Mouse (Mus musculus) kidney, embryonic 16.5 days (tissue): Measurements from ENCODE around the gene Gm20388. TPM values are rescaled to one million over a fixed set of nuclear protein-coding genes. Genes with fewer than 3 reads are reported as not detected.
A peak's percentile ranks its signal among the peaks of the same experiment; 100 is the strongest.

ENCODE experiments used
- ATAC-seq: fragments of 200-750 bp; cut with Nextera tagmentation; 2 replicates; pipeline ENCODE4 v1.8.0; 2017; ENCODE audit warnings: moderate TSS enrichment; ENCODE audit not compliant: low FRiP score, low TSS enrichment
- H3K27ac ChIP-seq: fragments of 300-500 bp; sonication (generic); 2 replicates; pipeline ENCODE4 v1.5.1; 2014; ENCODE audit warnings: low read length
- H3K27me3 ChIP-seq: fragments of 300-500 bp; sonication (generic); 2 replicates; pipeline ENCODE4 v1.6.1; 2014; ENCODE audit warnings: low read length, control low read depth, mixed read lengths; ENCODE audit not compliant: insufficient read depth
- H3K36me3 ChIP-seq: fragments of 300-500 bp; sonication (generic); 2 replicates; pipeline ENCODE4 v1.6.1; 2014; ENCODE audit warnings: low read length, control low read depth, mixed read lengths; ENCODE audit not compliant: insufficient read depth
- H3K4me1 ChIP-seq: fragments of 300-500 bp; sonication (generic); 2 replicates; pipeline ENCODE4 v1.6.1; 2014; ENCODE audit warnings: low read length, control low read depth, mixed read lengths; ENCODE audit not compliant: insufficient read depth
- H3K4me2 ChIP-seq: fragments of 300-500 bp; sonication (generic); replicated peaks from 2 replicates; pipeline ENCODE4 v1.6.1; 2014; ENCODE audit warnings: low read depth, low read length
- H3K4me3 ChIP-seq: fragments of 300-500 bp; sonication (generic); 2 replicates; pipeline ENCODE4 v1.5.1; 2014; ENCODE audit warnings: mild to moderate bottlenecking, low read length
- H3K9ac ChIP-seq: fragments of 300-500 bp; sonication (generic); replicated peaks from 2 replicates; pipeline ENCODE4 v1.6.1; 2014; ENCODE audit warnings: low read length
- H3K9me3 ChIP-seq: fragments of 300-500 bp; sonication (generic); 2 replicates; pipeline ENCODE4 v1.6.1; 2016; ENCODE audit warnings: low read length, control low read depth
- WGBS: fragments of 180-500 bp; shearing (Covaris S2); extraction: QIAGEN DNeasy Blood & Tissue Kit; methylation state at CpG from one replicate; pipeline ENCODE4 v1.1.7; 2014; 5-methylcytosine and 5-hydroxymethylcytosine counted together
- polyA plus RNA-seq: library from polyadenylated mRNA; unstranded; fragments of >200 nt; fragmentation: Nextera tagmentation; extraction: Ambion mirVana; gene quantifications from 2 replicates; pipeline ENCODE4 v1.2.1, GENCODE M21; 2015

Gm20388 gene
- polyA plus RNA-seq, 1 experiment from 2014 or later = 7.7 TPM

DNA sequence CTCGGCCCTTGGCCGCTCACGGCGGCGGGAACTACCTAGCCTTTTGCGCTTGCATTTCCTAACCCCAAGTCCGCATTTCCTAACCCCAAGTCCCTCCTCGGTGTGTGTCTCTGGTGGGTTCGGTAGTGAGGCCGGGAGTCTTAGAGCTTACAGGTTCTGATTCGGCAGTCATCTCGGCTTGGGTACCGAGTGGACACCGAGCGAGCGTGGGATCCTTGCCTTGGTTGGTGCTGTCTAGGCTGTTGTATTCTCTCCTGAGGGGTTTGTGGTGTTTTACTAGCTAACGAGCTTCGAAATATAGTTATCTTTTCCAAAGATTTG, 4321.6 kb downstream of the Gm20388 start:
- ATAC-seq = no peak
- Histone ChIP-seq H3K27me3 (no peaks in the 10 kb centered on the region), H3K9ac (peak overlapping the region; percentile 91), H3K4me2 (peak overlapping the region; percentile 98), H3K36me3 (no peaks in the 10 kb centered on the region), H3K27ac (no peak overlapping the region), H3K4me1 (peaks cover 9% of the 10 kb centered on the region), H3K9me3 (no peaks in the 10 kb centered on the region), H3K4me3 (peak overlapping the region; percentile 88)
- 3% methylated on average over 18 of the region's 18 CpGs for WGBS

DNA sequence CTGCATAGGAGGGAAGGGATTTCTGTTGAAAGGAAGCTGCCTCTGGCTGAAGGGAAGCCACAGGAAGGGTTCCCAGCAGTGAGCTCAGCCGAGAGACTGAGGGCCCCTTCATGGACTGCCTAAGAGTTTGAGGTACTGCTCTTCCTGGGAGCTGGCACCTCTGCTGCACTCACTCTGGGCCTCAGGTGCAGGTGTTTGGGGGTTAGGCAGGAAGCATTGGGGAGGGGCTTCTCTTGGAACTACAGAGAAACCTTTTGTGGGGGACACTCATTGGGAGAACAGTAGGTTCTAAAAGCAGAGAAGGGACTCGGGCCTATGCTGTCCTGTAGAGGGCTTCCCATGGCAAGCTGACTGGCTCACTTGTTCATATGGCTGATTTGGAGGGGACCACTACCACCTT, 4323.9 kb downstream of the Gm20388 start:
- no peaks in the 10 kb centered on the region for H3K9me3 ChIP-seq
- WGBS = 70% methylated on average over 2 of the region's 2 CpGs
- H3K36me3 ChIP-seq = no peaks in the 10 kb centered on the region
- H3K4me3 ChIP-seq = no peak overlapping the region
- no peak overlapping the region for H3K4me2 ChIP-seq
- H3K27ac ChIP-seq = no peak overlapping the region
- H3K27me3 ChIP-seq = no peaks in the 10 kb centered on the region
- no peak overlapping the region for H3K9ac ChIP-seq
- H3K4me1 ChIP-seq = peaks cover 9% of the 10 kb centered on the region
- no peak for ATAC-seq

DNA sequence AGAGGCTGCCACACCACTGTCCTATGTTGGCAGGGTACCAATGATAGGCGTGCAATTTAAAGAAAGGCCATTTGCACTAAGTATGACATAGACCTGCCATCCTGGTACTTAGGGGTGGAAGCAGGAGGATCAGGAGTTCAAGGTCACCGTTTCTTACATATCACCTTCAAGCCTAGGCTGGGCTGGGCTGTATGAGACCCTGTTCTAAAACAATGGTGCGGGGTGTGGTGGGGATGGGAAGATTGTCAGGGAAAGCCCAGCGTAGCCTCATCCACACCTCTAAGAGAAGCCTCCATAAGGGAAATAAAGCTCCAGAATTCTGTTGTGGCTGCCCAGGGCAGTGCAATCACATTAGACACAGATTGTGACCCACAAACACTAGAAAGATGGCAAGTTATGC, 4324.9 kb downstream of the Gm20388 start:
- no peaks in the 10 kb centered on the region for H3K36me3 ChIP-seq
- no peaks in the 10 kb centered on the region for H3K27me3 ChIP-seq

DNA sequence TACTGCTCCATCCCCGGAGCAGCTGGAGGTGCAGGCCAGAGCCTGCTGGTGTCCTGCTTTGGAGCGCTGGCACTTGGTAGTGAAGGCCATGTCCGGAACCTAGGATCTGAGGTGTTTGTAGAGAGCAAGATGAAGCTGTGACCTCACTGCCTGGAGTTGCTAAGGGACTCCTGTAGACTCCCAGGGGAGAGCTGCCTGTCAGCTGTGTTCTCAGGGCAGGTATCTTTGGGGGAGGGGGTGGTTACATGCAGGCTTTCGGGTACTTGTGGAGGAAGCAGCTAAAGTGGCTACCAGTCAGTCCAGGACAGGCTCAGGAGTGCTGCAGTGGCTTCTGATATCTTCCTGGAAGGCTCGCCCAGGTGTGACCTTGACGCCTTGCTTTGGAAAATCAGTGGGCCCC, 4328.7 kb downstream of the Gm20388 start:
- no peak overlapping the region for H3K9ac ChIP-seq
- H3K27ac ChIP-seq = no peak overlapping the region
- no peak overlapping the region for H3K4me3 ChIP-seq
- H3K4me2 ChIP-seq = no peak overlapping the region
- no peaks in the 10 kb centered on the region for H3K27me3 ChIP-seq
- H3K4me1 ChIP-seq = peaks cover 15% of the 10 kb centered on the region; the same call in 1 of the 2 replicates
- 58% methylated on average over 6 of the region's 6 CpGs for WGBS
- H3K36me3 ChIP-seq = peaks cover 11% of the 10 kb centered on the region; the same call in 1 of the 2 replicates
- no peak for ATAC-seq
- H3K9me3 ChIP-seq = peaks cover 10% of the 10 kb centered on the region; the same call in 1 of the 2 replicates

More for the DNA sequence above, 4324.9 kb downstream of the Gm20388 start:
- H3K27ac ChIP-seq = no peak overlapping the region
- no peak overlapping the region for H3K4me2 ChIP-seq
- no peaks in the 10 kb centered on the region for H3K9me3 ChIP-seq
- H3K4me3 ChIP-seq = no peak overlapping the region
- no peak for ATAC-seq
- WGBS = 86% methylated on average over 4 of the region's 4 CpGs
- no peak overlapping the region for H3K9ac ChIP-seq
- peaks cover 17% of the 10 kb centered on the region for H3K4me1 ChIP-seq

DNA sequence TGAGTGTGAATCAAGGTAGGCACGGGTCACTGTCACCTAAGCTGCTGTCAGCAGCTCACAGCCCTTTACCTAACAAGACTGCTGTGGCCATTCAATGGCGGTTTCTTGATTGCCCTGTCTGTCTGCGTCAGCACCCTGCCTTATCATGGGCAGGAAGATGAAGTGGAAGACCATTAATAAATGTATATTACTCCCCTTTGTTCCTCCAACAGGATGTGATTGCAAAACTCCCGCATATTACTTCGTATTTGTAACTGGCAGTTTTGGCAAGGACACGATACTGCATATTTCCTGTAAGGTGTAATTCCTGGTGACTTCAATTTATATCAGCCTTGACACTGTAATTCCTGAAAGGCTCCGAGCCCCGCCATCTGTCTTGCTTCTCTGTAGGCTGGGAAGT, 4330.3 kb downstream of the Gm20388 start:
- no peak for ATAC-seq
- 52% methylated on average over 8 of the region's 8 CpGs for WGBS
- H3K9me3 ChIP-seq = peaks cover 10% of the 10 kb centered on the region; the same call in 1 of the 2 replicates
- H3K36me3 ChIP-seq = peaks cover 11% of the 10 kb centered on the region; the same call in 1 of the 2 replicates
- H3K4me2 ChIP-seq = no peak overlapping the region
- H3K4me1 ChIP-seq = peaks cover 15% of the 10 kb centered on the region; the same call in 1 of the 2 replicates
- H3K4me3 ChIP-seq = no peak overlapping the region
- no peaks in the 10 kb centered on the region for H3K27me3 ChIP-seq
- H3K27ac ChIP-seq = no peak overlapping the region
- H3K9ac ChIP-seq = no peak overlapping the region

GRCm38 (mm10) chr8:124242208-124242607, 4331.6 kb downstream of the Gm20388 start:
- Histone ChIP-seq H3K4me2 (no peak overlapping the region), H3K36me3 (peaks cover 11% of the 10 kb centered on the region; the same call in 1 of the 2 replicates), H3K27ac (no peak overlapping the region), H3K4me1 (peaks cover 17% of the 10 kb centered on the region), H3K9me3 (peaks cover 10% of the 10 kb centered on the region; the same call in 1 of the 2 replicates), H3K4me3 (no peak overlapping the region), H3K27me3 (no peaks in the 10 kb centered on the region), H3K9ac (no peak overlapping the region)
- ATAC-seq = no peak
- 87% methylated on average over 6 of the region's 6 CpGs for WGBS

DNA sequence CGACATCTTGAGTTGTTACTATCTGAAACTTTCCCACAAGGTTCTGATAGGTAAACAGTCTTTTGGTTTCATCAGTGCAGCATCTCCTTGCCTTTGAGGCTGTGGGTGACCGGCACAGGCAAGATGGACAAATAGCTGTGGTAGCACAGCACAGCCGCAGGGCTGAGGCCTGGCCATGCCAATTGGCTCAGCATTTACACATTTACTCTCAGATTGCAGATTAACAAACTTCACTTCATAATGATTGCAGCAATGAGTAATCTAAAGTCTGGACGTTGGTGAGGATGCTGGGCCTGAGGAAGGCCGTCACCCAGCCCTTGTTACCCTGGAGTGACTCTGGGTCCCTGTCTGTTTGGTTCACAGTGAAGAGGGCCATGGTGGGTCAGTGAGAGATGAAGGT, 4332.3 kb downstream of the Gm20388 start:
- Histone ChIP-seq H3K4me2 (no peak overlapping the region), H3K9ac (no peak overlapping the region), H3K27ac (no peak overlapping the region), H3K4me3 (no peak overlapping the region), H3K4me1 (peaks cover 20% of the 10 kb centered on the region), H3K9me3 (peaks cover 10% of the 10 kb centered on the region; the same call in 1 of the 2 replicates), H3K36me3 (peaks cover 11% of the 10 kb centered on the region; the same call in 1 of the 2 replicates), H3K27me3 (no peaks in the 10 kb centered on the region)
- no peak for ATAC-seq
- WGBS = 92% methylated on average over 5 of the region's 5 CpGs

DNA sequence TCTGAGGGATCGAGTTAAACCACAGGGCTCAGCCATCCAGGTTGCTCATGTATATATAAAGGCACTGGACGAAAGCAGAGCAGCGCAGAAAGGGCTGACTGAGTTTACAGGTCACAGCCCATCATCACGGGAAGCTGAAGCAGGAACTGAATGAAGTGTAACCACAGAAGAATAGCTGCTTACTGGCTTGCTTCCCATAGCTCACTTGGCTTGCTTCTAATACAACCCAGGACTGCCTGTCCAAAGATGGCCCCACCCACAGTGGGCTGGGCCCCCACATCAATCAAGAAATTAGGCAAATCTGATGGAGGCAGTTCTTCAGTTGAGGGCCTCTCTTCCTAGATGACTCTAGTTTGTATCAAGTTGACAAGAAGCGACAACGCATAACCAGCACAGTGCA, 4336.9 kb downstream of the Gm20388 start:
- no peak overlapping the region for H3K27ac ChIP-seq
- no peak overlapping the region for H3K4me3 ChIP-seq
- H3K9ac ChIP-seq = no peak overlapping the region
- no peaks in the 10 kb centered on the region for H3K27me3 ChIP-seq
- peaks cover 38% of the 10 kb centered on the region for H3K4me1 ChIP-seq
- peaks cover 10% of the 10 kb centered on the region; the same call in 1 of the 2 replicates for H3K9me3 ChIP-seq
- H3K4me2 ChIP-seq = no peak overlapping the region
- ATAC-seq = no peak
- H3K36me3 ChIP-seq = peaks cover 11% of the 10 kb centered on the region; the same call in 1 of the 2 replicates
- WGBS = 61% methylated on average over 6 of the region's 6 CpGs

DNA sequence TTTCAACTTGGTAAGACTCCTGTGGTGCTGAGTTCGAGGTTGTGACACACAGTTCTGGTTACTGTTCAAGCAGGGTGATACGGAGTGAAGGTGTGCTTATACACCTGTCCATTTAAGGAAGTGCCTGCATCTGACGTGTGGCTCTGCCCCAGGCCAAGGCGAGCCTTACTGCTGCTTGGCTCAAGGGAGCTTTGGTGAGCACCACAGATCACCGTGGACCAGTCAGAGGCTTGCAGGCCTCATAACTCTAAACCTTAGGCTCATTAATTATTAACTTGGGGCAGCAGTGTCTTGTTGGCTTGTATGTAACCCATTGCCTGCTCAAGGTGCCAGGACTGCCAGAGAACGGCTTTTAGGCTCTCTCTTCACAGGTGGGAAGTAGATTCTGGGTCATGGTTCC, 4338.0 kb downstream of the Gm20388 start:
- peak; percentile 65 for ATAC-seq
- peaks cover 5% of the 10 kb centered on the region; the same call in 1 of the 2 replicates for H3K9me3 ChIP-seq
- H3K9ac ChIP-seq = no peak overlapping the region
- H3K27ac ChIP-seq = no peak overlapping the region
- H3K4me2 ChIP-seq = no peak overlapping the region
- no peaks in the 10 kb centered on the region for H3K27me3 ChIP-seq
- no peak overlapping the region for H3K4me3 ChIP-seq
- 68% methylated on average over 6 of the region's 6 CpGs for WGBS
- H3K36me3 ChIP-seq = peaks cover 6% of the 10 kb centered on the region; the same call in 1 of the 2 replicates
- H3K4me1 ChIP-seq = peaks cover 39% of the 10 kb centered on the region

- Histone ChIP-seq H3K4me2 (no peak overlapping the region), H3K9me3 (no peaks in the 10 kb centered on the region), H3K27me3 (no peaks in the 10 kb centered on the region), H3K36me3 (no peaks in the 10 kb centered on the region), H3K4me3 (no peak overlapping the region), H3K27ac (peak overlapping the region; percentile 41; the same call in 1 of the 2 replicates), H3K9ac (no peak overlapping the region), H3K4me1 (peaks cover 39% of the 10 kb centered on the region)
- WGBS = 19% methylated on average over 3 of the region's 3 CpGs
- 0 out of 2 replicates have a peak, but pooled peaks have one; percentile 35 for ATAC-seq
These were observed 4339.6 kb downstream of the Gm20388 start for GRCm38 (mm10) chr8:124250255-124250654.
